Comparison of ENCODE assay signal across 18 mouse cellular contexts in genomic region chr11:120818251-120818650, GRCm38 (mm10). TPM values are rescaled to one million over a fixed set of nuclear protein-coding genes. Genes with fewer than 3 reads are reported as not detected.
DNase-seq lines count a peak whose midpoint lies in the region; TF ChIP-seq lines count a peak whose summit lies in the region.
"Had no signal": no experiment of that assay in that cellular context is flagged by ENCODE, and none has a peak within 500 bp of the region (broad histone marks: within the 10 kb centered on the region; RNA-seq: fewer than 3 reads in every experiment).

No protein-coding gene starts in this region.

- TF ChIP-seq POLR2A in CH12.LX (IDR thresholded peaks at IDR 0.05; ENCODE audit: low read depth, low read length) (0 out of 2 replicates have a peak, but pooled peaks have one; percentile 5), myocyte (IDR thresholded peaks at IDR 0.05; ENCODE audit: insufficient read length, low read depth) (no peak)

- peaks cover 84 to 96% of the 10 kb centered on the region in 2 experiments for H3K36me3 ChIP-seq in CH12.LX (replicated peaks in 1 of 2; ENCODE audit: control insufficient read depth in 1 of 2, insufficient read depth in 1 of 2, low read length in 1 of 2)
- peaks cover 29% of the 10 kb centered on the region for H3K36me3 ChIP-seq in myocyte (ENCODE audit: control insufficient read depth, insufficient read depth)

- H3K27me3 ChIP-seq in CH12.LX (replicated peaks) (no peaks in the 10 kb centered on the region), myocyte (ENCODE audit: control insufficient read depth, insufficient read depth, insufficient read length) (no peaks in the 10 kb centered on the region)
- H3K27me3 ChIP-seq: forebrain, embryonic 15.5 days; hindbrain, embryonic 12.5 days had no signal

- H3K4me3 ChIP-seq in CH12.LX (replicated peaks in 1 of 3; ENCODE audit: low read depth in 2 of 3, low read length in 2 of 3, poor library complexity in 1 of 3), result no peak overlapping the region
- no peak overlapping the region for H3K4me3 ChIP-seq in myocyte
- H3K4me3 ChIP-seq: embryonic facial prominence, embryonic 10.5 days; forebrain, embryonic 15.5 days; hindbrain, embryonic 12.5 days had no signal

- TF ChIP-seq RAD21 in CH12.LX (IDR thresholded peaks at IDR 0.05; ENCODE audit: low read depth, low read length), result no peak

- no peak overlapping the region for H3K4me2 ChIP-seq in CH12.LX (ENCODE audit: insufficient read depth, low read depth, poor library complexity, severe bottlenecking)
- H3K4me2 ChIP-seq in myocyte (ENCODE audit: low read depth), result no peak overlapping the region
- H3K4me2 ChIP-seq: forebrain, embryonic 15.5 days; heart, embryonic 11.5 days; hindbrain, embryonic 12.5 days had no signal

- DNase-seq in cerebellum, adult 9-11 months, result peak; percentile 38
- DNase-seq in cerebellum, postnatal 14 days, result no peak
- DNase-seq in heart, adult 11 months, result peak; percentile 91
- DNase-seq in heart, postnatal 4 days, result no peak
- DNase-seq in CH12.LX (ENCODE audit: extremely low read depth), result no peak
- DNase-seq: adrenal gland, adult 8-10 months; adrenal gland, postnatal 36 days; gastrocnemius, postnatal 25 days; heart, adult 18-20 months; kidney, adult 11 months; kidney, adult 9 months had no signal

- no peak overlapping the region for H3K9ac ChIP-seq in CH12.LX (ENCODE audit: insufficient read depth, low read depth)
- H3K9ac ChIP-seq: forebrain, embryonic 15.5 days; hindbrain, embryonic 12.5 days had no signal

- in situ Hi-C loops in CH12.LX (cut with MboI; ENCODE audit: low pct_ligation_motif_present, low pct_unique_long_range_greater_than_20kb, low sequenced_read_pairs), result no loop called here

- peaks cover 11 to 21% of the 10 kb centered on the region in 2 experiments for H3K4me1 ChIP-seq in CH12.LX (ENCODE audit: control insufficient read depth in 1 of 2, insufficient read depth in 2 of 2)

- TF ChIP-seq CTCF in CH12.LX (conservative IDR thresholded peaks at IDR 0.05 in 1 of 2, IDR thresholded peaks at IDR 0.05 in 1 of 2; ENCODE audit: low read depth in 2 of 2, low read length in 2 of 2), result no peak

- TF ChIP-seq EP300 in CH12.LX (IDR thresholded peaks at IDR 0.05; ENCODE audit: low read length), result no peak

- no peaks in the 10 kb centered on the region for H3K9me3 ChIP-seq in CH12.LX (replicated peaks; ENCODE audit: low read length)
- H3K9me3 ChIP-seq: embryonic facial prominence, embryonic 10.5 days; forebrain, embryonic 15.5 days; G1E; hindbrain, embryonic 12.5 days had no signal

- H3K79me2 ChIP-seq in CH12.LX (replicated peaks; ENCODE audit: control insufficient read depth, extremely low read depth, insufficient read depth, poor library complexity, severe bottlenecking), result peaks cover 30% of the 10 kb centered on the region
- H3K79me2 ChIP-seq in myocyte (ENCODE audit: control insufficient read depth, insufficient read depth), result peaks cover 51% of the 10 kb centered on the region

- no peak overlapping the region for H3K27ac ChIP-seq in CH12.LX (ENCODE audit: insufficient read depth, low read depth)
- H3K27ac ChIP-seq: embryonic facial prominence, embryonic 10.5 days; forebrain, embryonic 15.5 days; hindbrain, embryonic 12.5 days; hindbrain, postnatal 0 days had no signal

- dilution Hi-C loops in CH12.LX (cut with MboI; ENCODE audit: extremely low pct_ligation_motif_present, extremely low pct_unique_long_range_greater_than_20kb, low sequenced_read_pairs), result no loop called here

- H3ac ChIP-seq in myocyte (ENCODE audit: control insufficient read depth, insufficient read length), result no peak overlapping the region

TF ChIP-seq in CH12.LX, 34 proteins besides CTCF, POLR2A, EP300 and RAD21:
- no peak for TF ChIP-seq ZNF384 (IDR thresholded peaks at IDR 0.05; ENCODE audit: low read depth, low read length)
- no peak for TF ChIP-seq USF2 (conservative IDR thresholded peaks at IDR 0.05; ENCODE audit: low read depth, low read length)
- no peak for TF ChIP-seq SMC3 (IDR thresholded peaks at IDR 0.05; ENCODE audit: low read depth, low read length)
- TF ChIP-seq CHD2 (IDR thresholded peaks at IDR 0.05; ENCODE audit: low read length), result no peak
- no peak for TF ChIP-seq NRF1 (IDR thresholded peaks at IDR 0.05; ENCODE audit: low read depth, low read length)
- no peak for TF ChIP-seq GABPA (IDR thresholded peaks at IDR 0.05; ENCODE audit: insufficient replicate concordance, low read depth, low read length)
- TF ChIP-seq BHLHE40 (IDR thresholded peaks at IDR 0.05; ENCODE audit: low read depth, low read length), result no peak
- TF ChIP-seq MYC (IDR thresholded peaks at IDR 0.05; ENCODE audit: low read depth, low read length), result no peak
- TF ChIP-seq MAZ (IDR thresholded peaks at IDR 0.05; ENCODE audit: low read depth, low read length), result no peak
- no peak for TF ChIP-seq ELF1 (IDR thresholded peaks at IDR 0.05; ENCODE audit: low read depth, low read length)
- no peak for TF ChIP-seq JUN (IDR thresholded peaks at IDR 0.05; ENCODE audit: insufficient read depth, low read depth, low read length)
- no peak for TF ChIP-seq HCFC1 (IDR thresholded peaks at IDR 0.05; ENCODE audit: low read depth, low read length)

TF ChIP-seq in myocyte, 11 proteins besides CTCF, POLR2A, EP300 and RAD21:
- no peak for TF ChIP-seq MYOG (IDR thresholded peaks at IDR 0.05; ENCODE audit: control insufficient read depth in 1 of 3, insufficient read depth in 1 of 3, insufficient read length in 2 of 3, low read depth in 2 of 3)
- no peak for TF ChIP-seq TCF3 (IDR thresholded peaks at IDR 0.05; ENCODE audit: insufficient read length, low read depth)
- TF ChIP-seq SRF (IDR thresholded peaks at IDR 0.05; ENCODE audit: control insufficient read depth, insufficient read length, low read depth), result no peak
- peak; percentile 29 for TF ChIP-seq POLR2AphosphoS2 (IDR thresholded peaks at IDR 0.05; ENCODE audit: insufficient read length, low read depth)

RNA-seq across cellular contexts. Expression of gene Fasn, which starts 6.1 kb away (rescaled TPM):
- 10 to 100 TPM; 59.3 to 63.9 TPM for total RNA-seq in heart, postnatal 4 days (2021)
- total RNA-seq in CH12.LX (2012; rRNA removed), result 186 and 279 TPM in 2 replicates
- 109 and 116 TPM in 2 replicates for total RNA-seq in CH12.LX (2014; rRNA removed)
- 241 and 300 TPM in 2 replicates for polyA plus RNA-seq in CH12.LX (2012; ENCODE audit: insufficient read length, low read depth)
- 226 TPM for polyA plus RNA-seq in myocyte (2012; fragmentation: generic; extraction: Trizol)

RNA-seq across cellular contexts. Expression of gene Dus1l, which starts 22.0 kb away (rescaled TPM):
- total RNA-seq in heart, postnatal 4 days (2021), result 10 to 100 TPM; 34.0 to 37.5 TPM
- total RNA-seq in CH12.LX (2012; rRNA removed) (120 and 164 TPM in 2 replicates), CH12.LX (2014; rRNA removed) (98.7 and 105 TPM in 2 replicates)
- polyA plus RNA-seq in CH12.LX (2012; ENCODE audit: insufficient read length, low read depth) (155 and 165 TPM in 2 replicates), myocyte (2012; fragmentation: generic; extraction: Trizol) (58.3 TPM)

RNA-seq across cellular contexts. Expression of gene Gps1, which starts 34.2 kb away (rescaled TPM):
- total RNA-seq in heart, postnatal 4 days (2021), result 10 to 100 TPM; 73.0 to 78.0 TPM
- total RNA-seq in CH12.LX (2012; rRNA removed) (174 and 254 TPM in 2 replicates), CH12.LX (2014; rRNA removed) (184 and 188 TPM in 2 replicates)
- polyA plus RNA-seq in CH12.LX (2012; ENCODE audit: insufficient read length, low read depth) (141 and 158 TPM in 2 replicates), myocyte (2012; fragmentation: generic; extraction: Trizol) (179 TPM)

RNA-seq across cellular contexts. Expression of gene Rfng, which starts 34.2 kb away (rescaled TPM):
- total RNA-seq in heart, postnatal 4 days (2021), result 10 to 100 TPM; 13.2 to 13.3 TPM
- total RNA-seq in CH12.LX (2012; rRNA removed) (10.0 and 10.4 TPM in 2 replicates), CH12.LX (2014; rRNA removed) (3.8 and 4.3 TPM in 2 replicates)
- polyA plus RNA-seq in CH12.LX (2012; ENCODE audit: insufficient read length, low read depth) (14.2 and 17.6 TPM in 2 replicates), myocyte (2012; fragmentation: generic; extraction: Trizol) (19.7 TPM)

RNA-seq across cellular contexts. Expression of gene Hmga1b, which starts 55.7 kb away (rescaled TPM):
- total RNA-seq in heart, postnatal 4 days (2021), result 10 to 100 TPM; 37.1 to 47.2 TPM
- total RNA-seq in CH12.LX (2012; rRNA removed) (167 and 203 TPM in 2 replicates), CH12.LX (2014; rRNA removed) (105 and 126 TPM in 2 replicates)
- polyA plus RNA-seq in CH12.LX (2012; ENCODE audit: insufficient read length, low read depth) (368 and 414 TPM in 2 replicates), myocyte (2012; fragmentation: generic; extraction: Trizol) (130 TPM)

Comparison
In these comparisons a context has a peak if more than half of its experiments do, and no peak if none do; other contexts are left out.
1. DNase-seq: peak in cerebellum, adult 9-11 months (single experiment) and heart, adult 11 months (single experiment); none in cerebellum, postnatal 14 days (0 of 2), heart, postnatal 4 days (single experiment) and CH12.LX (single experiment).